Mouse (Mus musculus) bone marrow, adult 2 months (tissue): ENCODE results near the gene Arhgef39.

Experiments
- CTCF ChIP-seq: fragments of 200-500 bp; IDR thresholded peaks from 2 replicates; pipeline ENCODE4 v1.5.1; 2011; ENCODE audit warnings: low read length, control low read depth; ENCODE audit not compliant: control insufficient read depth, insufficient read depth
- POLR2A ChIP-seq: fragments of 200-500 bp; IDR thresholded peaks from 2 replicates; pipeline ENCODE4 v1.6.1; 2011; ENCODE audit warnings: low read depth, mild to moderate bottlenecking, control low read depth, low read length, borderline replicate concordance; ENCODE audit not compliant: control insufficient read depth

DNA sequence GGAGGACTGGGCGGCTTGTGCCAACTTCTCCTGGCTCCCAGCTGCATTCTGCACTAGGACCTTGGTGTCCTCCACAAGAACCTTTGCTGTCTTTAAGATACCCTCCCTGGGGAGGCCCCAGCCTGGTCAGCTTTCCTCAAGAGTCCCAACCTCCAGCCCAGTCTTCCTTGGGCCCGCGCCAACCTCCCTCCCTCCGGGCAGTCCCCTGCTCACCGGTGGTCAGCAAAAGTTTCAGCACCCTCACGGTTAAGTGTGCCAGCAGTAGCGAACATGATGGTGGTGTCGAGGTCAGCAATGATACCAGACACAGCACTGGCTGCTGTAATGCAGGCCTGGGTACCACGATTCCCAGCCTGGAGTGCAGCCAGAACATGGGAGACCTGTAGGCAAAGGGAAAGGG lies 36.5 kb upstream of the Arhgef39 start:
- TF ChIP-seq CTCF (no peak), POLR2A (no peak)
